Mouse (Mus musculus): ENCODE data around the gene Lyl1. TPM values are rescaled to one million over a fixed set of nuclear protein-coding genes. Genes with fewer than 3 reads are reported as not detected.

Lyl1 gene
- polyA plus RNA-seq, 1 experiment from 2014 or later: 4.3 TPM

GRCm38 (mm10) chr8:84745032-84745925, 44.0 kb downstream of the Lyl1 start:
- Histone ChIP-seq H3K4me3 (peak overlapping the region; percentile 48), H3K27me3 (replicated peaks; ENCODE audit: low read depth, poor library complexity, severe bottlenecking) (peaks cover 100% of the 10 kb centered on the region), H3K9me3 (no peaks in the 10 kb centered on the region), H3K4me1 (peaks cover 77% of the 10 kb centered on the region), H3K27ac (replicated peaks) (peak overlapping the region; percentile 90), H3K36me3 (replicated peaks) (no peaks in the 10 kb centered on the region)
- under 1% methylated on average over 17 of the region's 17 CpGs for WGBS
- DNase-seq (ENCODE audit: low spot score): peak; percentile 86

- H3K4me1 ChIP-seq: peaks cover 42% of the 10 kb centered on the region
- DNase-seq (ENCODE audit: low spot score): no peak
- H3K27me3 ChIP-seq (replicated peaks; ENCODE audit: low read depth, poor library complexity, severe bottlenecking): peaks cover 100% of the 10 kb centered on the region
- H3K27ac ChIP-seq (replicated peaks): no peak overlapping the region
- no peak overlapping the region for H3K4me3 ChIP-seq
- no peaks in the 10 kb centered on the region for H3K9me3 ChIP-seq
- 74% methylated on average over 16 of the region's 16 CpGs for WGBS
- H3K36me3 ChIP-seq (replicated peaks): no peaks in the 10 kb centered on the region
These were observed 48.3 kb downstream of the Lyl1 start for GRCm38 (mm10) chr8:84749519-84749918.

GRCm38 (mm10) chr8:84752734-84753582, 51.7 kb downstream of the Lyl1 start:
- Histone ChIP-seq H3K36me3 (replicated peaks) (no peaks in the 10 kb centered on the region), H3K27me3 (replicated peaks; ENCODE audit: low read depth, poor library complexity, severe bottlenecking) (peaks cover 100% of the 10 kb centered on the region), H3K27ac (replicated peaks) (no peak overlapping the region), H3K4me1 (peaks cover 23% of the 10 kb centered on the region; the same call in 1 of the 2 replicates), H3K4me3 (no peak overlapping the region), H3K9me3 (no peaks in the 10 kb centered on the region)
- WGBS: 70% methylated on average over 6 of the region's 6 CpGs
- no peak for DNase-seq (ENCODE audit: low spot score)

Other genes starting within 250 kb of the Lyl1 start
- gene Ier2, start 38.6 kb upstream of the Lyl1 start, polyA plus RNA-seq (2016; fragmentation: Nextera tagmentation; extraction: Ambion mirVana): 140 and 148 TPM in 2 replicates
- 69.1 and 71.2 TPM in 2 replicates for gene Trmt1, start 15.2 kb upstream of the Lyl1 start, polyA plus RNA-seq (2016; fragmentation: Nextera tagmentation; extraction: Ambion mirVana)
- 30.4 and 30.8 TPM in 2 replicates for gene Nacc1, start 13.6 kb upstream of the Lyl1 start, polyA plus RNA-seq (2016; fragmentation: Nextera tagmentation; extraction: Ambion mirVana)
- 1.6 and 3.6 TPM in 2 replicates for gene G430095P16Rik, start 21.6 kb downstream of the Lyl1 start, polyA plus RNA-seq (2016; fragmentation: Nextera tagmentation; extraction: Ambion mirVana)
- 0.29 and 0.77 TPM in 2 replicates for gene Nfix, start 98.9 kb downstream of the Lyl1 start, polyA plus RNA-seq (2016; fragmentation: Nextera tagmentation; extraction: Ambion mirVana)
- gene Dand5, start 121.4 kb downstream of the Lyl1 start, polyA plus RNA-seq (2016; fragmentation: Nextera tagmentation; extraction: Ambion mirVana): 2.8 and 3.0 TPM in 2 replicates
- 45.2 and 47.3 TPM in 2 replicates for gene Gadd45gip1, start 130.1 kb downstream of the Lyl1 start, polyA plus RNA-seq (2016; fragmentation: Nextera tagmentation; extraction: Ambion mirVana)
- 112 and 122 TPM in 2 replicates for gene Rad23a, start 139.2 kb downstream of the Lyl1 start, polyA plus RNA-seq (2016; fragmentation: Nextera tagmentation; extraction: Ambion mirVana)
- gene Calr, start 145.5 kb downstream of the Lyl1 start, polyA plus RNA-seq (2016; fragmentation: Nextera tagmentation; extraction: Ambion mirVana): 758 and 801 TPM in 2 replicates
- gene Farsa, start 155.5 kb downstream of the Lyl1 start, polyA plus RNA-seq (2016; fragmentation: Nextera tagmentation; extraction: Ambion mirVana): 133 and 138 TPM in 2 replicates
- gene Syce2, start 170.7 kb downstream of the Lyl1 start, polyA plus RNA-seq (2016; fragmentation: Nextera tagmentation; extraction: Ambion mirVana): 77.8 and 83.7 TPM in 2 replicates
- 49.6 and 51.8 TPM in 2 replicates for gene Gcdh, start 192.5 kb downstream of the Lyl1 start, polyA plus RNA-seq (2016; fragmentation: Nextera tagmentation; extraction: Ambion mirVana)
- gene Klf1, start 200.5 kb downstream of the Lyl1 start, polyA plus RNA-seq (2016; fragmentation: Nextera tagmentation; extraction: Ambion mirVana): 14.5 and 15.6 TPM in 2 replicates
- gene Dnase2a, start 207.1 kb downstream of the Lyl1 start, polyA plus RNA-seq (2016; fragmentation: Nextera tagmentation; extraction: Ambion mirVana): 6.1 and 10.1 TPM in 2 replicates
- 2.3 and 3.4 TPM in 2 replicates for gene Mast1, start 235.9 kb downstream of the Lyl1 start, polyA plus RNA-seq (2016; fragmentation: Nextera tagmentation; extraction: Ambion mirVana)
- 0.36 and 0.91 TPM in 2 replicates for gene Rtbdn, start 245.5 kb downstream of the Lyl1 start, polyA plus RNA-seq (2016; fragmentation: Nextera tagmentation; extraction: Ambion mirVana)